Comparison of ENCODE assay signal across 28 mouse cellular contexts in the genomic region with DNA sequence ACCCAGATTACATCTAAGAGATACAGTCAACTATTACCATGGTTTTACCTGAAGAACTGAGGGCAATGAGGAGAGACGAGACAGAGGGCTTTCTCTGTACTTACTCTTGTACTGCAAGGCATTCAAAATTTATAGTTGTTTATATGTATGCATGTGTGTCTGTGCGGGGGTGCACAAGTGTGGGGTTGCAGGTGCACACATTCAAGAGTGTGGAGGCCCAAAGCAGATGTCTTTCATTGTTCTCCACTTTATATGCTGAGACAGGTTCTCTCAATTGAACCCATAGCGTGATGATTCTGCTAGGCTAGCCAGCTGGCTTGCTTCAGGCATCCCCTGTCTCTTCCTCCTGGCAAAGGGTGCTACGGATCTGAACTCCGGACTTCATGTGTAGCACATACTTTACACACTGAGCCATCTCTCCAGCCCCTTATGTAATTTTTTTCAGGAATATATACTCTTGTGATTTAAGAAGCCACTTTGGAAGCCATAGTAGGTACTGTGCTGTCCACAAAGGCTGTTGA. TPM values are rescaled to one million over a fixed set of nuclear protein-coding genes. Genes with fewer than 3 reads are reported as not detected.
"Had no signal": no experiment of that assay in that cellular context is flagged by ENCODE, and none has a peak within 500 bp of the region (broad histone marks: within the 10 kb centered on the region; RNA-seq: fewer than 3 reads in every experiment).

No protein-coding gene starts in this region.

- DNase-seq: kidney, adult 11 months; kidney, adult 8-10 months; kidney, postnatal 10 days; kidney, postnatal 36 days; layer of hippocampus, postnatal 36 days; liver, embryonic 13.5 days; lung, embryonic 14.5 days; lung, postnatal 36 days; retina, postnatal 1 day; right cerebral cortex, postnatal 25 days; spleen, adult 18-20 months had no signal

RNA-seq across cellular contexts. Expression of gene Cd8a, which starts 2.1 kb away (rescaled TPM):
- total RNA-seq: layer of hippocampus, adult 8-10 months; layer of hippocampus, postnatal 10 days; layer of hippocampus, postnatal 36 days; left cerebral cortex, adult 2 months; left cerebral cortex, postnatal 36 days had no signal
- polyA plus RNA-seq: intestine, embryonic 14.5 days; limb, embryonic 11.5 days; liver, embryonic 13.5 days; liver, embryonic 16.5 days; lung, embryonic 14.5 days; midbrain, embryonic 10.5 days; midbrain, embryonic 13.5 days; midbrain, embryonic 16.5 days; myocyte; neural tube, embryonic 13.5 days; stomach, embryonic 16.5 days had no signal

RNA-seq across cellular contexts. Expression of gene Cd8b1, which starts 48.6 kb away (rescaled TPM):
- total RNA-seq: layer of hippocampus, adult 8-10 months; layer of hippocampus, postnatal 10 days; layer of hippocampus, postnatal 36 days; left cerebral cortex, adult 2 months; left cerebral cortex, postnatal 10 days; left cerebral cortex, postnatal 36 days had no signal
- polyA plus RNA-seq: intestine, embryonic 14.5 days; limb, embryonic 14.5 days; liver, embryonic 13.5 days; lung, embryonic 14.5 days; midbrain, embryonic 13.5 days; midbrain, embryonic 16.5 days; myocyte; neural tube, embryonic 13.5 days; stomach, embryonic 16.5 days had no signal

RNA-seq across cellular contexts. Expression of gene Smyd1, which starts 49.1 kb away (rescaled TPM):
- total RNA-seq: monocyte, adult 5-6 weeks; neutrophil, adult 5-6 weeks had no signal
- polyA plus RNA-seq: midbrain, embryonic 13.5 days had no signal
